Mouse (Mus musculus): ENCODE results near the gene Meig1. TPM values are rescaled to one million over a fixed set of nuclear protein-coding genes. Genes with fewer than 3 reads are reported as not detected.

Gene Meig1
- not detected in 2 replicates for polyA plus RNA-seq (2012; rRNA removed)

DNA sequence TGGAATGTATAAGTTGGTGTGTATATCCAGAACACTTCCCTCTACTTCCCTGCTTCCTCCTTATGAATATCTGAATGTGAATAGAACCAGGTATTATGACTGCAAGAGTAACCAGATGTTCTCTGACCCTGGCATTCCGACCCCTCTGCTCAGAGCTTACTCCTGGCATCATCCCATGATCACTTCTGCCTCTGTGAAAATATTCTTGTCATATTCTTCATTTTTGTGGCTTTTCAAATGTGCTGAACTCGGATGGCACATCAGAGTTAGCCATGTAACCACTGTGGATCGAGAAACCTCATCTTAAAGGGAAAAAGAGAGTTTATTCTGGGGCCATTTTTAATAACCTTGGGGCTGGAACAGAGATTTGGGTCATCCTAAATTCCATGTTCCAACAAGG is at the start of gene Meig1:
Gene Meig1, minus strand, starts transcription at position 101 of the 400 bp plus-strand sequence.
- H3K27me3 ChIP-seq (ENCODE audit: control insufficient read depth, insufficient read depth, low read length) = no peaks in the 10 kb centered on the region
- no peaks in the 10 kb centered on the region for H3K36me3 ChIP-seq (ENCODE audit: control insufficient read depth, insufficient read depth, low read length)
- H3K4me1 ChIP-seq (ENCODE audit: control insufficient read depth, insufficient read depth, insufficient read length, low read length) = peaks cover 5% of the 10 kb centered on the region; the same call in 1 of the 2 replicates
- H3K4me3 ChIP-seq (ENCODE audit: low read depth, low read length) = no peak within 1 kb of the TSS
- no peak within 1 kb of the TSS for H3K27ac ChIP-seq (ENCODE audit: insufficient read depth, low read depth, low read length)
- 66% methylated on average over 3 of the region's 3 CpGs for WGBS
- TF ChIP-seq CTCF (IDR thresholded peaks at IDR 0.05; ENCODE audit: extremely low read depth, insufficient read length, insufficient replicate concordance, low read depth, low read length) = no peak
- TF ChIP-seq POLR2A (IDR thresholded peaks at IDR 0.05; ENCODE audit: low read depth, low read length) = no peak

DNA sequence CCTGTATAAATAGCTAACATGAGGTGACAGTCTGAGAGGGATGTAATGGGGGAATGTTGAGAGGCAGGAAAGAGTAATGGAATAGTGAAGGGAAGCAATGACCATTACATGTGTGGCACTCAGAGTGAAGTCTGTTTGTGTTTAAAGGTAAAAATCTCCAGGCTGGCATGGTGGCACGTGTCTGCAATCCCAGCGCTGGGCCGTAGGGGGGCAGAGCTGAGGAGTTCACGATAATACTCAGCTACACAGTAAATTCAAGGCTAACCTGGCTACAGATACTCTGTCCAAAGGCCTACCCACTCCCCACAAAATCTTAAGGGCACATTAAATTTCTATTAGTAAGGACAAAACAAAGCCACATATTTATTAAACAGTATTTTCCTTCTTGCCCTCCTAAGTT is 34.1 kb upstream of the Meig1 start:
- TF ChIP-seq POLR2A (IDR thresholded peaks at IDR 0.05; ENCODE audit: low read depth, low read length) (no peak), CTCF (IDR thresholded peaks at IDR 0.05; ENCODE audit: extremely low read depth, insufficient read length, insufficient replicate concordance, low read depth, low read length) (no peak)
- H3K4me3 ChIP-seq (ENCODE audit: low read depth, low read length) = no peak overlapping the region
- no peak overlapping the region for H3K27ac ChIP-seq (ENCODE audit: insufficient read depth, low read depth, low read length)
- WGBS = 83% methylated on average over 4 of the region's 4 CpGs
- no peaks in the 10 kb centered on the region for H3K4me1 ChIP-seq (ENCODE audit: control insufficient read depth, insufficient read depth, insufficient read length, low read length)
- H3K27me3 ChIP-seq (ENCODE audit: control insufficient read depth, insufficient read depth, low read length) = no peaks in the 10 kb centered on the region
- H3K36me3 ChIP-seq (ENCODE audit: control insufficient read depth, insufficient read depth, low read length) = peaks cover 28% of the 10 kb centered on the region

DNA sequence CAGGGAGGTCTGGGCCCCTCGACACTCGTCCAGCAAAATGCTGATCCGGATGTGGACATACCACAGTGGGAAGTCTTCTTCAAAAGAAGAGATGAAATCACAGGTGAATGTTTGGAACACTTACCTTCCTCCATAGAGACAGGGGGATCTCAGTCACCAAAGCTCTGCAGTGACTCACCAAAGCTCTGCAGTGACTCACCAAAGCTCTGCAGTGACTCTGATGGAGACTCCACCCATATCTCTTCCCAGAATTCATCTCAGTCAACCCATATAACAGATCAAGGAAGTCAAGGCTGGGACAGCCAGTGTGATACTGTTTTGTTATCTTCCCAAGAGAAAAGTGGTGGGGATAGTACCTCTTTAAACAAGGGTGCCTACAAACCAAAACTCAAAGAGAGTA is 30.6 kb upstream of the Meig1 start:
- Histone ChIP-seq H3K4me3 (ENCODE audit: low read depth, low read length) (no peak overlapping the region), H3K27ac (ENCODE audit: insufficient read depth, low read depth, low read length) (no peak overlapping the region), H3K27me3 (ENCODE audit: control insufficient read depth, insufficient read depth, low read length) (no peaks in the 10 kb centered on the region), H3K4me1 (ENCODE audit: control insufficient read depth, insufficient read depth, insufficient read length, low read length) (no peaks in the 10 kb centered on the region), H3K36me3 (ENCODE audit: control insufficient read depth, insufficient read depth, low read length) (peaks cover 37% of the 10 kb centered on the region)
- 91% methylated on average over 3 of the region's 3 CpGs for WGBS
- TF ChIP-seq POLR2A (IDR thresholded peaks at IDR 0.05; ENCODE audit: low read depth, low read length) = no peak

- Histone ChIP-seq H3K36me3 (ENCODE audit: control insufficient read depth, insufficient read depth, low read length) (peaks cover 41% of the 10 kb centered on the region), H3K27me3 (ENCODE audit: control insufficient read depth, insufficient read depth, low read length) (no peaks in the 10 kb centered on the region), H3K4me1 (ENCODE audit: control insufficient read depth, insufficient read depth, insufficient read length, low read length) (no peaks in the 10 kb centered on the region), H3K4me3 (ENCODE audit: low read depth, low read length) (no peak overlapping the region), H3K27ac (ENCODE audit: insufficient read depth, low read depth, low read length) (no peak overlapping the region)
- 62% methylated on average over 2 of the region's 2 CpGs for WGBS
- no peak for TF ChIP-seq POLR2A (IDR thresholded peaks at IDR 0.05; ENCODE audit: low read depth, low read length)
- no peak for TF ChIP-seq CTCF (IDR thresholded peaks at IDR 0.05; ENCODE audit: extremely low read depth, insufficient read length, insufficient replicate concordance, low read depth, low read length)
Measured at GRCm38 (mm10) chr2:3449431-3449830, 27.0 kb upstream of the Meig1 start.

- no peak overlapping the region for H3K4me3 ChIP-seq (ENCODE audit: low read depth, low read length)
- TF ChIP-seq POLR2A (IDR thresholded peaks at IDR 0.05; ENCODE audit: low read depth, low read length) (no peak), CTCF (IDR thresholded peaks at IDR 0.05; ENCODE audit: extremely low read depth, insufficient read length, insufficient replicate concordance, low read depth, low read length) (no peak)
- H3K27ac ChIP-seq (ENCODE audit: insufficient read depth, low read depth, low read length) = no peak overlapping the region
- WGBS = 85% methylated on average over 4 of the region's 4 CpGs
- peaks cover 33% of the 10 kb centered on the region for H3K36me3 ChIP-seq (ENCODE audit: control insufficient read depth, insufficient read depth, low read length)
- H3K4me1 ChIP-seq (ENCODE audit: control insufficient read depth, insufficient read depth, insufficient read length, low read length) = no peaks in the 10 kb centered on the region
- H3K27me3 ChIP-seq (ENCODE audit: control insufficient read depth, insufficient read depth, low read length) = no peaks in the 10 kb centered on the region
Measured at GRCm38 (mm10) chr2:3445984-3446383, 23.5 kb upstream of the Meig1 start.

- H3K4me3 ChIP-seq (ENCODE audit: low read depth, low read length) = no peak overlapping the region
- H3K27me3 ChIP-seq (ENCODE audit: control insufficient read depth, insufficient read depth, low read length) = no peaks in the 10 kb centered on the region
- no peak overlapping the region for H3K27ac ChIP-seq (ENCODE audit: insufficient read depth, low read depth, low read length)
- TF ChIP-seq POLR2A (IDR thresholded peaks at IDR 0.05; ENCODE audit: low read depth, low read length) = no peak
- TF ChIP-seq CTCF (IDR thresholded peaks at IDR 0.05; ENCODE audit: extremely low read depth, insufficient read length, insufficient replicate concordance, low read depth, low read length) = no peak
- 75% methylated on average over 7 of the region's 7 CpGs for WGBS
- peaks cover 29% of the 10 kb centered on the region for H3K36me3 ChIP-seq (ENCODE audit: control insufficient read depth, insufficient read depth, low read length)
- no peaks in the 10 kb centered on the region for H3K4me1 ChIP-seq (ENCODE audit: control insufficient read depth, insufficient read depth, insufficient read length, low read length)
Measured at GRCm38 (mm10) chr2:3444206-3444605, 21.8 kb upstream of the Meig1 start.

GRCm38 (mm10) chr2:3437956-3438355 is 15.5 kb upstream of the Meig1 start:
- Histone ChIP-seq H3K27ac (ENCODE audit: insufficient read depth, low read depth, low read length) (no peak overlapping the region), H3K36me3 (ENCODE audit: control insufficient read depth, insufficient read depth, low read length) (peaks cover 22% of the 10 kb centered on the region), H3K4me3 (ENCODE audit: low read depth, low read length) (no peak overlapping the region), H3K4me1 (ENCODE audit: control insufficient read depth, insufficient read depth, insufficient read length, low read length) (no peaks in the 10 kb centered on the region), H3K27me3 (ENCODE audit: control insufficient read depth, insufficient read depth, low read length) (no peaks in the 10 kb centered on the region)
- TF ChIP-seq POLR2A (IDR thresholded peaks at IDR 0.05; ENCODE audit: low read depth, low read length) (no peak), CTCF (IDR thresholded peaks at IDR 0.05; ENCODE audit: extremely low read depth, insufficient read length, insufficient replicate concordance, low read depth, low read length) (no peak)
- WGBS = 82% methylated on average over 7 of the region's 7 CpGs

Data from small intestine, adult 2 months (tissue).